Mouse (Mus musculus): ENCODE data around the gene Nln.

- no peak for TF ChIP-seq CTCF (IDR thresholded peaks at IDR 0.05; ENCODE audit: extremely low read depth, insufficient read depth, insufficient read length, insufficient replicate concordance)
- TF ChIP-seq POLR2A (IDR thresholded peaks at IDR 0.05; ENCODE audit: low read depth, low read length), result no peak
These were observed 45.7 kb upstream of the Nln start for GRCm38 (mm10) chr13:104155106-104155505.

Data from spleen, adult 2 months (tissue).